Mouse (Mus musculus): ENCODE data around the gene Sergef.

- TF ChIP-seq CHD2 (IDR thresholded peaks at IDR 0.05; ENCODE audit: low read depth, low read length) (no peak), MAFK (IDR thresholded peaks at IDR 0.05; ENCODE audit: insufficient read depth, low read depth, low read length) (no peak), ZC3H11A (IDR thresholded peaks at IDR 0.05; ENCODE audit: borderline replicate concordance, low read depth, low read length) (no peak), ZNF384 (IDR thresholded peaks at IDR 0.05; ENCODE audit: low read depth, low read length) (no peak)
Observed at GRCm38 (mm10) chr7:46422052-46422763, 217.4 kb downstream of the Sergef start.

Data from ES-E14 (cell line).